Mouse (Mus musculus) activated CD4-positive, CD25-positive, alpha-beta regulatory T cell (primary cell): ENCODE results near the gene Cenph. TPM values are rescaled to one million over a fixed set of nuclear protein-coding genes. Genes with fewer than 3 reads are reported as not detected.

Experiments
- polyA plus RNA-seq, 2 experiments: library from polyadenylated mRNA; unstranded; fragments of 100-300 nt; shearing (Covaris generic); gene quantifications; one replicate each; pipeline ENCODE4 v1.2.1; 2017

Cenph gene
- 1 to 10 TPM; 7.1 to 8.8 TPM for polyA plus RNA-seq

GRCm38 (mm10) chr13:100775252-100776055 lies at the start of gene Cenph:
TSS of gene Cenph (minus strand) at chr13:100775899.

GRCm38 (mm10) chr13:100786414-100786867 lies 10.7 kb upstream of the Cenph start, which contains the start of gene Ccnb1:
TSS of gene Ccnb1 (minus strand) at chr13:100786570.

GRCm38 (mm10) chr13:100744036-100744744 lies 31.5 kb downstream of the Cenph start, which contains the start of gene Mrps36:
TSS of gene Mrps36 (minus strand) at chr13:100744659.

GRCm38 (mm10) chr13:100730861-100731176 lies 44.9 kb downstream of the Cenph start, which contains the start of gene Cdk7:
TSS of gene Cdk7 (minus strand) at chr13:100730939.

Other genes with a start within 250 kb of the Cenph start
- gene Ocln, start 223.2 kb downstream of the Cenph start, polyA plus RNA-seq = 1 to 10 TPM in 1 of 2 experiments, not detected in 1; 1.0 TPM
- gene Marveld2, start 158.9 kb downstream of the Cenph start, polyA plus RNA-seq = 1 to 10 TPM; 5.5 to 8.4 TPM
- 100 to 1,000 TPM; 116 to 165 TPM for gene Ak6, start 124.9 kb downstream of the Cenph start, polyA plus RNA-seq
- gene Rad17, start 124.8 kb downstream of the Cenph start, polyA plus RNA-seq = 10 to 100 TPM; 19.3 to 21.0 TPM
- gene Taf9, start 124.3 kb downstream of the Cenph start, polyA plus RNA-seq = 1 to 10 TPM; 3.3 to 9.9 TPM
- gene Ccdc125, start 106.2 kb downstream of the Cenph start, polyA plus RNA-seq = 10 to 100 TPM; 25.1 to 27.7 TPM
- gene Cdk7, start 45.0 kb downstream of the Cenph start, polyA plus RNA-seq = 10 to 100 TPM; 74.7 to 89.0 TPM
- gene Mrps36, start 31.2 kb downstream of the Cenph start, polyA plus RNA-seq = 100 to 1,000 TPM in 1 of 2 experiments, 10 to 100 TPM in 1; 89.5 to 102 TPM
- gene Ccnb1, start 10.7 kb upstream of the Cenph start, polyA plus RNA-seq = 10 to 100 TPM; 21.0 to 26.2 TPM
- gene Slc30a5, start 57.5 kb upstream of the Cenph start, polyA plus RNA-seq = 10 to 100 TPM; 48.3 to 52.9 TPM